Mouse (Mus musculus) forebrain, embryonic 11.5 days (tissue): ENCODE data around the gene Baz2b. TPM values are rescaled to one million over a fixed set of nuclear protein-coding genes. Genes with fewer than 3 reads are reported as not detected.
"Not testable (repeated sequence)": the region's sequence is repeated elsewhere in the genome, so short reads cannot be mapped to it uniquely, and the experiment has no call there.

Source experiments
- ATAC-seq: fragments of 200-750 bp; cut with Nextera tagmentation; replicated peaks from 2 replicates; pipeline ENCODE4 v1.8.0; 2017; ENCODE audit warnings: moderate TSS enrichment; ENCODE audit not compliant: low FRiP score
- DNase-seq: peaks from one replicate; pipeline ENCODE4 v3.0.0-alpha.2; 2017; ENCODE audit warnings: low spot score
- H3K27ac ChIP-seq: fragments of 300-500 bp; sonication (generic); 2 replicates; pipeline ENCODE4 v1.5.1; 2014; ENCODE audit warnings: low read depth, low read length
- H3K27me3 ChIP-seq: fragments of 300-500 bp; sonication (generic); 2 replicates; pipeline ENCODE4 v1.6.1; 2014; ENCODE audit warnings: mild to moderate bottlenecking, low read length, mixed read lengths; ENCODE audit not compliant: control insufficient read depth, insufficient read depth
- H3K36me3 ChIP-seq: fragments of 300-500 bp; sonication (generic); 2 replicates; pipeline ENCODE4 v1.6.1; 2014; ENCODE audit warnings: mild to moderate bottlenecking, low read length, moderate library complexity, mixed read lengths; ENCODE audit not compliant: control insufficient read depth, insufficient read depth
- H3K4me1 ChIP-seq: fragments of 300-500 bp; sonication (generic); replicated peaks from 2 replicates; pipeline ENCODE4 v1.6.1; 2014; ENCODE audit warnings: low read length, mixed read lengths; ENCODE audit not compliant: control insufficient read depth, insufficient read depth
- H3K4me2 ChIP-seq: fragments of 300-500 bp; sonication (generic); 2 replicates; pipeline ENCODE4 v1.6.1; 2014; ENCODE audit warnings: low read depth, mild to moderate bottlenecking, low read length, moderate library complexity, mixed read lengths; ENCODE audit not compliant: severe bottlenecking
- H3K4me3 ChIP-seq: fragments of 300-500 bp; sonication (generic); 2 replicates; pipeline ENCODE4 v1.5.1; 2014; ENCODE audit warnings: low read depth, low read length
- H3K9ac ChIP-seq: fragments of 300-500 bp; sonication (generic); 2 replicates; pipeline ENCODE4 v1.6.1; 2014; ENCODE audit warnings: low read length
- H3K9me3 ChIP-seq: fragments of 300-500 bp; sonication (generic); 2 replicates; pipeline ENCODE4 v1.6.1; 2016; ENCODE audit warnings: low read length, mixed read lengths; ENCODE audit not compliant: control insufficient read depth
- WGBS: fragments of 180-500 bp; shearing (Covaris S2); extraction: QIAGEN DNeasy Blood & Tissue Kit; methylation state at CpG from one replicate; pipeline ENCODE4 v1.1.7; 2014; 5-methylcytosine and 5-hydroxymethylcytosine counted together
- polyA plus RNA-seq: library from polyadenylated mRNA; unstranded; fragments of >200 nt; fragmentation: Nextera tagmentation; extraction: Ambion mirVana; gene quantifications from 2 replicates; pipeline ENCODE4 v1.2.1, GENCODE M21; 2014

Gene Baz2b
- polyA plus RNA-seq, 1 experiment from 2014 or later, result 84.0 TPM

GRCm38 (mm10) chr2:60084823-60085222 lies 124.8 kb downstream of the Baz2b start:
- no peak overlapping the region for H3K4me2 ChIP-seq
- H3K27ac ChIP-seq, result no peak overlapping the region
- 0 out of 2 replicates have a peak, but pooled peaks cover 2% of the 10 kb centered on the region for H3K4me1 ChIP-seq
- WGBS, result 96% methylated on average over 1 of the region's 1 CpGs
- no peaks in the 10 kb centered on the region for H3K36me3 ChIP-seq
- H3K9ac ChIP-seq, result no peak overlapping the region
- ATAC-seq, result no peak
- H3K9me3 ChIP-seq, result no peaks in the 10 kb centered on the region
- DNase-seq, result no peak
- no peaks in the 10 kb centered on the region for H3K27me3 ChIP-seq
- H3K4me3 ChIP-seq, result no peak overlapping the region

GRCm38 (mm10) chr2:60082984-60083636 lies 126.5 kb downstream of the Baz2b start:
- Histone ChIP-seq H3K9me3 (no peaks in the 10 kb centered on the region), H3K9ac (no peak overlapping the region), H3K36me3 (no peaks in the 10 kb centered on the region), H3K4me2 (no peak overlapping the region), H3K27me3 (no peaks in the 10 kb centered on the region), H3K4me1 (no peaks in the 10 kb centered on the region), H3K4me3 (no peak overlapping the region), H3K27ac (no peak overlapping the region)
- ATAC-seq (no peak), DNase-seq (no peak)
- 70% methylated on average over 7 of the region's 7 CpGs for WGBS

GRCm38 (mm10) chr2:60082225-60082624 lies 127.4 kb downstream of the Baz2b start:
- H3K9me3 ChIP-seq, result no peaks in the 10 kb centered on the region
- H3K4me1 ChIP-seq, result no peaks in the 10 kb centered on the region
- WGBS, result 98% methylated on average over 4 of the region's 4 CpGs
- H3K9ac ChIP-seq, result no peak overlapping the region
- no peak overlapping the region for H3K4me3 ChIP-seq
- H3K36me3 ChIP-seq, result no peaks in the 10 kb centered on the region
- ATAC-seq (no peak), DNase-seq (no peak)
- no peak overlapping the region for H3K27ac ChIP-seq
- H3K4me2 ChIP-seq, result no peak overlapping the region
- H3K27me3 ChIP-seq, result no peaks in the 10 kb centered on the region

GRCm38 (mm10) chr2:60080831-60081230 lies 128.8 kb downstream of the Baz2b start:
- Histone ChIP-seq H3K9ac (no peak overlapping the region), H3K27me3 (no peaks in the 10 kb centered on the region), H3K4me3 (no peak overlapping the region), H3K27ac (no peak overlapping the region), H3K9me3 (no peaks in the 10 kb centered on the region), H3K4me2 (no peak overlapping the region), H3K4me1 (0 out of 2 replicates have a peak, but pooled peaks cover 4% of the 10 kb centered on the region), H3K36me3 (no peaks in the 10 kb centered on the region)
- DNase-seq (no peak), ATAC-seq (no peak)
- 62% methylated on average over 4 of the region's 4 CpGs for WGBS

- DNase-seq (no peak), ATAC-seq (no peak)
- H3K9me3 ChIP-seq, result no peaks in the 10 kb centered on the region
- no peaks in the 10 kb centered on the region for H3K27me3 ChIP-seq
- no peak overlapping the region for H3K4me2 ChIP-seq
- peaks cover 4% of the 10 kb centered on the region; the same call in 1 of the 2 replicates for H3K4me1 ChIP-seq
- no peak overlapping the region for H3K4me3 ChIP-seq
- 67% methylated on average over 9 of the region's 9 CpGs for WGBS
- H3K36me3 ChIP-seq, result no peaks in the 10 kb centered on the region
- no peak overlapping the region for H3K27ac ChIP-seq
- H3K9ac ChIP-seq, result no peak overlapping the region
These were observed 132.0 kb downstream of the Baz2b start for GRCm38 (mm10) chr2:60077631-60078030.

- H3K4me2 ChIP-seq, result no peak overlapping the region
- ATAC-seq (no peak), DNase-seq (no peak)
- H3K27me3 ChIP-seq, result no peaks in the 10 kb centered on the region
- H3K9me3 ChIP-seq, result no peaks in the 10 kb centered on the region
- WGBS, result 39% methylated on average over 7 of the region's 7 CpGs
- no peak overlapping the region for H3K9ac ChIP-seq
- no peaks in the 10 kb centered on the region for H3K36me3 ChIP-seq
- no peak overlapping the region for H3K4me3 ChIP-seq
- peaks cover 4% of the 10 kb centered on the region; the same call in 1 of the 2 replicates for H3K4me1 ChIP-seq
- H3K27ac ChIP-seq, result no peak overlapping the region
These were observed 132.8 kb downstream of the Baz2b start for GRCm38 (mm10) chr2:60076800-60077199.

- no peaks in the 10 kb centered on the region for H3K9me3 ChIP-seq
- DNase-seq (no peak), ATAC-seq (no peak)
- H3K36me3 ChIP-seq, result no peaks in the 10 kb centered on the region
- no peak overlapping the region for H3K9ac ChIP-seq
- no peak overlapping the region for H3K27ac ChIP-seq
- H3K27me3 ChIP-seq, result no peaks in the 10 kb centered on the region
- peaks cover 4% of the 10 kb centered on the region; the same call in 1 of the 2 replicates for H3K4me1 ChIP-seq
- WGBS, result 14% methylated on average over 1 of the region's 1 CpGs
- no peak overlapping the region for H3K4me3 ChIP-seq
- H3K4me2 ChIP-seq, result no peak overlapping the region
These were observed 133.6 kb downstream of the Baz2b start for GRCm38 (mm10) chr2:60076025-60076424.

- not testable (repeated sequence) for H3K9ac ChIP-seq, H3K27ac ChIP-seq, H3K36me3 ChIP-seq, H3K9me3 ChIP-seq, H3K4me3 ChIP-seq, H3K4me2 ChIP-seq, DNase-seq, H3K27me3 ChIP-seq, H3K4me1 ChIP-seq, ATAC-seq
- 85% methylated on average over 1 of the region's 1 CpGs for WGBS
These were observed 135.8 kb downstream of the Baz2b start for GRCm38 (mm10) chr2:60073798-60074197.

GRCm38 (mm10) chr2:60071813-60072212 lies 137.8 kb downstream of the Baz2b start:
- 73% methylated on average over 8 of the region's 8 CpGs for WGBS
- no peak overlapping the region for H3K9ac ChIP-seq
- H3K4me2 ChIP-seq, result no peak overlapping the region
- ATAC-seq (no peak), DNase-seq (no peak)
- no peaks in the 10 kb centered on the region for H3K36me3 ChIP-seq
- H3K4me1 ChIP-seq, result peaks cover 1% of the 10 kb centered on the region; the same call in 1 of the 2 replicates
- H3K4me3 ChIP-seq, result no peak overlapping the region
- H3K27ac ChIP-seq, result peak overlapping the region; percentile 15; the same call in 1 of the 2 replicates
- H3K9me3 ChIP-seq, result no peaks in the 10 kb centered on the region
- H3K27me3 ChIP-seq, result no peaks in the 10 kb centered on the region
